Mouse (Mus musculus) testis, adult 2 months (tissue): ENCODE data around the gene Hadh.

Source experiments
- CTCF ChIP-seq: fragments of 200-500 bp; IDR thresholded peaks from 2 replicates; pipeline ENCODE4 v1.5.1; 2012; ENCODE audit warnings: low read depth, mild to moderate bottlenecking, inconsistent platforms, low read length, moderate library complexity; ENCODE audit not compliant: control insufficient read depth, insufficient read depth, insufficient replicate concordance
- POLR2A ChIP-seq: fragments of 200-500 bp; IDR thresholded peaks from 2 replicates; pipeline ENCODE4 v1.6.1; 2012; ENCODE audit warnings: low read depth, mild to moderate bottlenecking, inconsistent platforms, low read length, moderate library complexity; ENCODE audit not compliant: control insufficient read depth

DNA sequence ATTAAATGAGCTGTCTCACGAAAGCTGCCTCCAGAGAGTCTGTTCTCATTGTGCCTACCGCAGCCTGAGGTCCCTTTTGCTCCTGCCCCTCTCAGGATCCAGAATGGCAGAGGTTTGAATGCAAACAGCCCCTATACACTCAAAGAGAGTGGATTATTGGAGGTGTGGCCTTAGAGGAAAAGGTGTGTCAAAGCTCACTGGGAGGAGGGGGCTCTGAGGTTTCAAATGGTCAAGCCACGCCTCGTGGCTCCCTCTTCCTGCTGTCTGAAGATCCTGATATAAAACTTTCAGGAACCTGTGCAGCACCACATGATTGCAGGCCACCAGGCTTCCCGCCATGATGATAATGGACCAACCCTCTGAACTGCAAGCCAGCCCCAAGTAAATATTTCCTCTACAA lies 24.1 kb downstream of the Hadh start:
- no peak for TF ChIP-seq CTCF
- no peak for TF ChIP-seq POLR2A
